Mouse (Mus musculus) urinary bladder, adult 18-20 months (tissue): ENCODE measurements around the gene Lsamp.

Experiments
- DNase-seq, 2 experiments: peaks; one replicate each; pipeline ENCODE4 v3.0.0; 2022; ENCODE audit warnings: low spot score in 2 of 2, mixed read lengths in 2 of 2

Gene Lsamp

DNA sequence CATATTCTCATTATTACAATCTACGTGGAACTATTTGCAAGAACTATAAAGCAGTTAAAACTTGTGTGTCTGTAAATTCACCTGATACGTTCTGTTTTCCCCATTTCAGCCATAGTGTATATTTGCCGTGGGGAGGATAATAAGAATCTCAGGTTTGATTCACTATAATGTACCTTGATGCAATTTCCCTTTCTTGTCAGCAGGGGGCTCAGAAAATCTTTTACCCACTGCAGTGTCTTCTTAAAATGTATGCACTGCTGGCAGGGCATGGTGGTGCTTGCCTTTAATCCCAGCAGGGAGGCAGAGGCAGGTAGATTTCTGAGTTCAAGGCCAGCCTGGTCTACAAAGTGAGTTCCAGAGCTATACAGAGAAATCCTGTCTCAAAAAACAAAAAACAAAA lies 287.7 kb downstream of the Lsamp start:
- DNase-seq = no peak

DNA sequence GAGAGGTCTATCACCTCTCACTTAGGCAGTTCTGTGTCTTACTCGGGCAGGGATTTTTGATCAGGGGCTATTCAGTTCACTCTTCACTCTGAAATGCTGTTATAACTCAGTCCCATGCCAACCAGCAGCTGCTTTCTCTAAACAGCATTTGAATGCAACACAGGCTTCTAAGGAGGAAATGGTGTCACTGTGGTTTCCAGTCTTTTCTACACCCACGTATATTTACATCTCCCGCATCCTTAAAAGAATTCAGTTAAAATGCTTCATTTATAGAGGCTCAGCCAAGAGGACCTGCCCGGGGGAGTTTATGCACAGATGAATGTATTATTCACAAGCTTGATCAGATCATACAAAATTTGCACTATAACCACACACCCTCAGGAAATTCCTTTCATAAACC lies 306.0 kb downstream of the Lsamp start:
- DNase-seq = no peak

DNA sequence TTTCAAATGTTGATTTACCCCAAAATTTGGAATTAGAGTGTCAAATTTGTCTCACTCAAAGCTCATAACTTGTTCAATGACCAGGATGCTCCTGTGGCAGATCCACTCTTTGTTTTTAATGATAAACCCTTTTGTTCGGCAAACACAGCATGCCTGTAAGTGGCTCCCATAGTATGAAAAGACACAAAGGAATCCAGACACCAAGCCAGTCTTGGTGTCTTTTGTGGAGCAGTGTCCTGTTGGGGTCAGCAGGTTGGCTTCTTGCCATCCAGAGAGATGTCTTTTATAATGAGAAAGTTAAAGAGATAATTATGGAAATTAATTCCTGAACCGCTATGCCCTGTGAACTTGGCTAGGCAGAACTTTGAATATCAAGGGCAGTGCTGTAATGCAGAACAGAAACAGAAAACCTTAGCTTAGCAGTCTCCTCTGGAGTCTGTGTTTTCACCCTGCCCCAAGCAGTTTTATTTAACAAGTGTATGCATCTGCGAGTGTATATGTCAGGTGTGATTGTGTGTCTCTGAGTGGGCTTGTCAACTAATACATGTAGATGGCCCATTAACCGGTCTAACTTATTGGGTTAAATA lies 310.2 kb downstream of the Lsamp start:
- DNase-seq = no peak

DNA sequence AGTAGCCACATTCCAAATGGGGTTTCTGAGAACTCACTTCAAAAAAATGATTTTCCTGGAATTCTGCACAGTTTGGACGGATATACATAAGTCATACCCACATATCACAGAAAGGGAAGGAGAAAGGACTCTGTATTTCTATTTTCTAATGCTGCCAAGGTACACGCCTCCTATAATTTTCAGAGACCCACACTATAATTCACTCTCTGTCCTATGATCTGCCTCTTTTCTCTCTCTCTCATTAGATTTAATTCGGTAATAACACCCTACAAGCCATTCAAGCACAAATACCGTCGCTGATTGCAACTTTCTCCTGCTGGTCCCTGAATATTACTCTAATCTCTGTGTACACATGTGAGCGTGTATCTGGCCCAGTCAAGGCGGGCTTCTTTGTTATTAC lies 311.1 kb downstream of the Lsamp start:
- no peak for DNase-seq

DNA sequence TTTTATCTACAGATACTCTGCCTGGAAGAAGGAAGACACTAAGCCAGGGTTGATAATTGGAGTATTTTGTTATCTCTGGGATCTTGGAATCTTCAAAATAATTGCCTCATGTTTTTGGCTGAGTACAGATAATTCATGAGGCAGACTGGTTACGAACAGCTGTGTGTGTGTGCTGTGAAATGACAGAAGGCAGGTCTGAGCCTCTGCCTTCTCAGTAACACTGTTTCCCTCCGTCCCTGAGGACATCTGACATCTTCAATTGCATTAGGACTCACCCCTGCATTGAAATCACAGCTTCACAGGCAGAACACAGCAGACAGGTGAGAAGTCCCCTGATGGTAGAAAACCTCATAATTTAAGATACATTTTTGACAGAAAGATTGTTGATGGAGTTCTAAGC lies 323.5 kb downstream of the Lsamp start:
- no peak for DNase-seq

DNA sequence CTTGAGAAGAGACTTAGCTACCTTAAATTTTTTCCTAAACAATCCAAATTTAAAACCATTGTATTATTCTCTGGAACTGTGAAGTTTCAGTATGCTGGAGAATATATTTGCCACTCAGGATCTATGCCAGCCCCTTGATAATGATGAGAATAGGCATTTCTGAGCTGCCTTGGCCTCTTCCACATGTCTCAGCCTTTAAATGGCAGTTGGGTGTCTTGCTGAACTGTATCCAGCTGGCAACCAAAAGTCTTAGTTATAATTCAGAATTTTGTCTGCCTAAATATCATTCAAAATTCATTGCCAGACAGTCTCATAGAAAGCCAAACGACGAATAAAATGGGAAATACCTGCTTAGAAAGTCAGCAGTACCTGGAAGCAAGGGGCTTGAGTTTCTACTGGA lies 332.0 kb downstream of the Lsamp start:
- DNase-seq = no peak

DNA sequence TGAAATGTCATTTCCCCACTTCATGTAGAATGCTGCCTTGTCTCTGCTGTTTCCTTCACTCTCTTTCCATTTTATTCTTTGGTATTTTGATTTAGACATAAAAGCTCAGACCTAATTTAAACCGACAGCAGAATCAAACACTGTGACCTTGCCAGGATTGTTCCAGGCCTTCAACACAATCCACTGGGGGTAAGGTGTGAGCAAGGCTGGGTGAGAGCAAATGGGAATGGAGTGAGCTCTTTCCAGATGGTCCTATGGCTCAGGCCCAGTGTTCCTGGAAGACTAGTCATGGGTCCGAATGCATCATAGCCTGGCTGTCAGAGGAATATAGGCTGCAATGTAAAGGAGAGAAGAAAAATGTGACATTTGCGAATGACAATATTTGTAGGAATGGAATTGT lies 340.6 kb downstream of the Lsamp start:
- no peak for DNase-seq

DNA sequence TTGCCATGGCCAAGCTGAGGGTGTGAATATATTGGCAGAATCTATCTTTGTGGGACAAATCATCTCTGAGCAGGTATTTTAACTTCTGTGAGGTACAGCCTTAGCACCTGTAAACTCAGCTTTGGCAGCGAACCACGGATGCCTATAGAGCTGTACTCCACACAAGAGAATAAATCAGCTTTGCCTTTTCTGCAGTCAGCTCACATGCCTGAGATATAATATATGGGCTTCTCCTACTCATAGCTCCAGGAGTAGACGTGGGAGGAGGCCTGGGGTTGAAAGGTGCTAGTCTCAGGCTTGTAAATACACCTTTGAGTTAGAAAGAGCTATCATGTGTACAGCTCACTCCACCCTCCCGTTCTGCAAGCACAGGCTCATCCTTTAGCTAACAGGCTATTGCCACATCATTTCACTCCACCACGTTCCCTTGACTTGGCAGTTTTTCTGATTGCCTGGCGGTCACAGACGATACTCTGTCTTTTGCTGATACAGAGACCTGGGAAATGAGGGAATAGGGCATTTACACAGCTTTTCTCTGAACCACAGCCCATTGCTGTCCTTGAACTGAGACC lies 344.2 kb downstream of the Lsamp start:
- no peak for DNase-seq

DNA sequence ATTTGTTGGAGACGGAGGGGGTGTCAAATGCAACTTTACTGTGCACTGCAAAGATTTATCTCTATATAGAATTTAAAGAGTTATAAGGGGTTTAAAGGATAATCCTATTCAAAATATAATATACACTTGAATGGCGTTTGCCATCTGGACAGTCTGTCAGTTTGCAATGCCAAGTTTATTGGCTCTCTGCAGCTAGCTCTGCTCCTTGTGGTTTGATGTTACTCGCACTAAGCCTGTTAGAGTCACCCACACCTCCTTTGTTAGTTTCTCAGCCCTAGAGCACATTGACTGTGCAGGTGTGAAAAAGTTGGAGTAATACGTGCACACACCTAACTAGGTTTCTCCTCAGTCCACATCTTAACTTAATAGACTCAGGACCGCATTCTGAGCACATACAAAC lies 385.5 kb downstream of the Lsamp start:
- DNase-seq = no peak

DNA sequence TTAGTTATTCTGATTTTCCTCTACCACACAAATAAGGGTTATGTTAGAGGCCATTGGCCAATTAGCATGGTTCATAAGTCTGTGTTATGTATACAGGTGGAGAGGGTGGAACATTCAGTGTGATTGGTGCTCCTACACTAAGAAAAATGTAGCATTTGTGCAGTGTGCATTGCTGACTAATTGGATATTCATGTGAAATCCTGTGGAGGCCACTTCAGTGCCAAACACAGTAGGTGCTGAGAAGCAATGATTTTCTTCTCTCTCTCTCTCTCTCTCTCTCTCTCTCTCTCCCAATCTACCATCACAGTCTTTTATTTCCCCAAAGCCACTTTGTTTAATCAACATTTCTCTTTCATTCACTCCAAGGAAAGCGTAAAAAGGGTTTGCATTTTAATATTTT lies 387.1 kb downstream of the Lsamp start:
- DNase-seq = no peak

DNA sequence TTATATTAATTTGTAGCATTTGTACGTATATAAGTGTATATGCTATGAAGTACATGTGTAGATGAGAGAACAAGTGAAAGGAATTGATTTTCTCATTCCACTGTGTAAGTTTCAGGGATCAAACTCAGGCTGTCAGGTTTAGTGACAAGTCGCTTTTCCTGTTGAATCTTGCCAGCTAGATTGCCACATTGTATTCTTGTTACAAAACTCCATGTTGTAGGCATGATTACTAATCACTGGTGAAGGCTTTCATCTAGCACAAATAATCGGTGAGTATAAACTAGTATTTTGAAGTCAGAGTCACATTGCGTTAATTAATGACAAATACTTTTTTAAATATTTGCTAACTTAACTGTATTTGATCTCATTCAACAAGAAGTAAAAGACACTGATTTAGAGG lies 391.2 kb downstream of the Lsamp start:
- no peak for DNase-seq

DNA sequence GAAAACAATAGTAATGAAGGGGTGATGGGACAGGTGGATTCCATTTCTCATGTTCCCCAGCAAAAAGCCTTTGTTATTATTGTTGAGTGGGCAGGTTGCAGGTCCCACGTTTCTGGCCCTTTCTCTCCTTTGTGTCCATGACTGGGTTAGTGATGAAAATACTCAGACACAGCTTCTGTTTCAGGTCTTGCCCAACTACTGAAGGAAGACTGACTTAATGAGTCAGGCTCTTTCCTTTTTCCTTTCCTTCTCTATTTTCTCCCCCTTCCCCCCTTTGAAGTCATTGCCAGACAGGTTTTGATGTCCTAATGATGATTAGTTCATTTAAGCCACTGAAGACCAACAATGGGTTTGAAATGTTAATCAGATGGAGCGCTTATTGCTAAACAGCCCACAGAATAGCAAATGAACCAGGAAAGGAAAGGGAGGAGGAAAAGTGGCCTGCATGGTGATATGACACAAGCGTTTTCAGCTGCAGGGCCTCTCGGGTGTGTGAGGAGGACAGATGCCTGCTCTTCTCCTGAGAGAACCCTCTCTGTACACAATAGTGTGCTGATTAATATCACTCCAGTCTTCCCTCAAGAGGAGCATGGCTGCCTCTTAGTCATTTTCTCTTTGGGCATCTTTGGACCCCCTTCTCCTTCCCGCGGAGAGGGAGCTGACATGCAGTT lies 393.1 kb downstream of the Lsamp start:
- no peak for DNase-seq

DNA sequence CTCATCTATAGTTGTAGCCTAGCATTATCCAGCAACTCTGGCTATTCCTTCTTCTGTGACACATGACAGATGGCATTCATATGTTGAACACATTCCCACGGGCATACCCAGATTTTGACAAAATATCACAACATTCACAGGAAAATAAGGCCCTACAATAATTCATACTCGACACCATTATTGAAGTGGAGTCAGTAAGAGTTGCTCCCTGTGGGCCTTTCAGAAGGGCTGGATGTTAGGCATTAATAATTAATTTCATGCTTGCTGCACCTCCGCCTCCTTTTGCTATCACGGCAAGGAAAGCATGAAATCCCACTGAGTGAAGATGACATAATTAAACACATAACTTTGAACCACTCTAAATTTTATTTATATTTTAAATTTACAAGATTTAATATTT lies 407.9 kb downstream of the Lsamp start:
- no peak for DNase-seq

DNA sequence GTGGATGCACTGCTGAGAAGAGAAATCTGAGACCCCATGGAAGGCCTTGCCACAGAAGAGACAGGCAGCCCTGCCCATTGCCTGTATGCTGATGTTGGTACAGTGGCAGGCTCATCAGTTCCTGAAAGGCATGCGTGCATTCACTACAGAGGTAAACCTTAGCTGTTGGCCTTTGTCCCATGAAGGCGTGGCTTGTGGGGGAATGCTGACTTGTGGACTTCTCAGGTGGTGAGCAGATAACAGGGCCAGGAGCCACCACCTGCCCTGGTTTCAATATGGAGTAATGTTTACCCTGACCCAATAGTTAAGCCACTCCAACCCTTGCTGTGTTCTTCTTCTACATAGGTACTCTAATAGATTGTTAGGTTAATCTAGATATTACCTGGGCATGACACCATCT lies 415.4 kb downstream of the Lsamp start:
- DNase-seq = no peak

DNA sequence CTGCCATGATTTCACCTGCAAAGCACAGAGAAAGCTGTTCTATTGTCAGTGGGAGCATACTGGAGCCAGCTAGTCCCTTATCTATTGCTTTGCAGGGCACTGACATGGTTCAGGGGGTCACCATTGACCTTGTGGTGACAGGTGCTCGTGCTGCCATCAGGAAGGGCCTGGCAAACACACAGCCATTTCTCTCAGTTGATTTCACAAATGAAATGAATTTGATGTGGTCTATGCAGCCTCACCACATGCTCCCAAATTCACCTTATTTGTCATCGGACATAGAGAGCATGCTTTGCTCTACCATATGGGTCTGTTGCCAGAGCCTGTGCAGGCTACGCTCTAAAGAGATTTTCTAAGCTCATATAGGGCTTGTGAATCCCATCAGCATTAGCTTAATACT lies 450.1 kb downstream of the Lsamp start:
- DNase-seq = no peak

DNA sequence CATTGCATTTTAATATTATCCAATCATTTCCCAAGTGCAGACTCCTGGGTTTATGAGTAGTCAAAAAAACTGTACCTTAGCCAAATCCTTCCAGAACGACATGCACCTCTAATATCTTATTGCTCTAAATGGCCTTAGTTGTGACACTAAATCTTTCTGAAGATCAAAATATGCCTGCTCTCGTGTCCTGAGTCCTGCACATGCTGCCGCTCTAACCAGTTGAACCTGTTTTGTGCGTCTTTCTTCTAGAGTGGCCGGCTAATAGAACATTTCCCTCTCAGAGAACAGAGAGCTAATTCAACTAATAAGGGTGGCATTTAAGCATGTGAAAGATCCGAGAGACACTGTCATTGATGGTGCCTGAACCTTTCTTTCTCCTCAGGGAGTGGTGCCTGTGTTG lies 452.3 kb downstream of the Lsamp start:
- no peak for DNase-seq

DNA sequence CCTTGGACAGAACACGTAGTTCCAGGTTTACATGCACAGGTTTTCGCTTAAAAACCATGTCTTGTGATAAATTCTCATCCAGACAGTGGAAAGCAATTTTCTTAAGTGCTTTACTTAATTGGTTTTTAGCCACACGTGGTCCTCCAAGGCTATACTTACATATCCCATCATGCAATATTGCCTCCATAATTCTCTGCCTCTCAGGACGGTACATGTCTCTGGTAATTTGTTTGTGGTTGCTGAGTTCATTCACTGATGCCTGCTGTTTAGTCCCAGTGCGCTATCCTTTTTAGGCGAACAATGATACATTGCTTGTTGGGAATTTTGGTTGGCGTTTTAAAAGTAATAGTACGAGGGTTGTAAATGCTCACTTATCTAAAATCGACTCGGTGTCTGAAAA lies 453.7 kb downstream of the Lsamp start:
- DNase-seq = no peak

DNA sequence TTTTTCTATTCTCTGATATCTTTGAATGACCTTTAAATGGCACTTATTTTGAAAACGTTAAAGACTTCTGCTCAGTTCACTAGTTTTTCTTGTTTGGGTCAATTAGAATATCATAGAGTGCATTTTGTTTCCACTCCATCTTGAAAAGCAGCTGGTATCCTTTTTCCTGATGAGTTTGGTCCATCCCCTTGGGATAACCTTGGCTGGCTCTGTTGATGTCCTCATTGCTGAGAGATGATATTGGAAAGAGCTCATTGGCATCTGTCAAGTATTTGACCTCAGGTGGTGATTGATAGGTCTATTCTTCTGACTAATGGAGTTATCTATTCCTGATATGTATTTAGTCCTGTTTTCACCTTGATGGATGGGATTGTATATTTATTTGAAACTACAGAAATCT lies 454.7 kb downstream of the Lsamp start:
- DNase-seq = no peak

DNA sequence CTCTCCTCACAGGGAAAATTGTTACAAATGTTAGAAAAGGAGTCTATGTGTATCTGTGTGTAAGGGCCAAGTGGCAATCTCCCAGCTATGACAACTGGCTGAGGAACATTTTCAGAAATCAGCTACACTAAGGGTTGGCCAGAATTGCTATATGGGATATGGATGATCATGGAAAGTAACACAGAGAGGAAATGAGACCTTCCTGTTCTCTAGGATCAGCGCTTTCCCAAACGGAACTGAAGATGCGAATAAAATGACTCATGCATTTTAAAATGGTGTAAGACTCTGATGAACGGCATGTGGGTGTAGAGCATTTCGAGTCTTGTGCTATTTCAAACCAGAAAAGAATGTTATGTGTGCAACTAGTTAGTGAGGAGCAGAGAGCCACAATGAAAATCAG lies 462.4 kb downstream of the Lsamp start:
- DNase-seq = no peak

DNA sequence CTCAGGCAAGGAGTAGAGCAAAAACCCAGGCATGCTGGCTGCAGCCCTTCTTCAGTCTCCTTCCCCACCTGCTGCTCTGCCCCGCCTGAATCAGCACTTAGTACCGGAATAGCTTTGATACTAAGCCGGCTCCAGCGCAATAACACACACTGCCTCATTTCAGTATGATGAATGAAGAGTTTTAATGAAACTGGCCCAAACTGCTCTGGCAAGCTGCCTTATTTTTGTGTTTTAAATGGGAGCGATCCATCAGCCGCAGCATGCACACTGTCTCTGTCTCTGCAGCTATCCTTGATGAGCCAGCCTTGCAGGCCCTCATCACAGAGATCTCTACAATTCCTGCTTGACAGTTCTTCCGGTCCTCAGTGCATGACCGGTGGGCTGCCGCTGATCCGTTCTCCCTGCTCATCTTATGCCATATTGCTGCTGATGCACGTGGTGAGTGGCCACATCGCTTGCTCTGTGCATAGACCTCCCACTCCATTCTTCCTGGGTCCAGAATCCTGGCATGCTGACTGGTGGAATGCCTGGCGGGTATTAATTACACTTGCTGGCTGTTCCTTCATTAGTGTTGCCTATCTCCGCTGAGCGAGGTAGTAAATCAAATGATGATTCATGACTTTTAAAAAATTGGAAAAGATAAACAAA lies 479.4 kb downstream of the Lsamp start:
- DNase-seq = no peak

DNA sequence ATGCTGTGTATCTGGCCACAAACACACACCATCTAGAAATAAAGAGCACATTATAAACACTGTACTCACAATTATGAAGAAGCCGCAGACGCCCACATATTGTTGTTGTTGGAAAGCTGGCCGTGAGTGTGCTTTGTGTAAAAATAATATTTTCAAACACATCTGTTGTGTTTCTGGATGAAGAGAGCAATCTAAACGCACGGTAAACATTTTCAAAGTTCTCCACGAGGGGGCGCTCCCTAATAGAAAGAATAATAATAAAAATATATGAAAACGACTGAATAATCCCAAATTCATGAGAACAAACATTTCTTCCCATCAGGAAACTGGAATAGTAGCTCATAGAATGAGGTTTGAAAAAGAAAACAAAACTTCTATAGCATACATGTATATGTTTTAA lies 482.4 kb downstream of the Lsamp start:
- DNase-seq = peak in 1 of 2 experiments; percentile 3

DNA sequence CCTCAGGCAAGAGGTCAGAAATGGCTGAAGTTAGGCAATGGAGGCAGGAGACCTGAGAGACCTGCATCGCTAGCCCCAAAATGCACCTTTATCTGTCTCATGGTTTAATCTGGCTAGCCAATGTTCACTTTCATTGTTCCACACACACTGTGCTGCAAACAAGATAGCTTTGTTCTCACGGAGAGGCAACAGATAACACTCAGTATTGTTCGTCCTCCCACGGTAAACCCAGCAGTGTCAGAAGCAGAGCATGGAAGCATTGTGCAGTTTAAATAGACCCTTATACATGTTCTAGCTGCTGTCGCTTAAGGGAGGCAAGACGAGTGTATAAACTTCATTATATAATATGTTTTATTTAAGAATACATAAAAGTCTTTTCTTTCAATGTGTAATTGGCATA lies 486.8 kb downstream of the Lsamp start:
- DNase-seq = no peak

DNA sequence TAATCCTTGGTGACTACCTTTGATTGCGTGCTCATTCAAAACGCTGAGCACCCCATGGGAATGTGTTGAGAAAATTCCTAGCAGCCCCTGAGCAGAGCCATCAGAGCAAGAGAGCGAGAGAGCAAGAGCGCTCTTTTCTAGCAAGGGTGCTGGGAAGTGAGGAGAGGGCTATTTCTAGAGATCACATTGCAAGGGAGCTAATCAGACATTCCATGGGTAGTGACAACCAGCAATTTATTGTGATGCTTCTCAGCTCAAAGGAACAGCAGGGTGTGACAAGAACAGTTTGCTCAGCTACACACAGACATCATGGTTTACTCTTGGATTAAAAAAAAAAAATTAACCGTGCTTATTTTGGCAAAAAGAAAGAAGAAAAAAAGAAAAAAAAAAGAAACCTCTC lies 487.8 kb downstream of the Lsamp start:
- no peak for DNase-seq
